Mouse (Mus musculus) retina, adult 2 months (tissue): ENCODE measurements at regions not wholly inside any gene's neighbourhood (a gene's known extent, or its start where the extent isn't known, plus 50 kb on each side); places are given as distances from the start of the nearest gene placed in this dataset.

Experiments used
- DNase-seq: peaks from one replicate; pipeline ENCODE4 v3.0.0-alpha.2; 2012; ENCODE audit warnings: low read depth, low spot score

GRCm38 (mm10) chr13:107187258-107187878 lies 165.4 kb upstream of the Kif2a start:
- DNase-seq = no peak

GRCm38 (mm10) chr13:107182544-107182943 lies 160.6 kb upstream of the Kif2a start:
- no peak for DNase-seq

- DNase-seq = no peak
These were observed 157.6 kb upstream of the Kif2a start for GRCm38 (mm10) chr13:107179551-107179950.

GRCm38 (mm10) chr13:107177595-107177994 lies 155.7 kb upstream of the Kif2a start:
- no peak for DNase-seq

GRCm38 (mm10) chr13:107175891-107176290 lies 154.0 kb upstream of the Kif2a start:
- no peak for DNase-seq

- peak; percentile 16 for DNase-seq
These were observed 146.7 kb upstream of the Kif2a start for GRCm38 (mm10) chr13:107168599-107169149.

- DNase-seq = no peak
These were observed 146.1 kb upstream of the Kif2a start for GRCm38 (mm10) chr13:107167856-107168598.

- no peak for DNase-seq
These were observed 129.6 kb upstream of the Kif2a start for GRCm38 (mm10) chr13:107151548-107151947.

- DNase-seq = no peak
These were observed 119.3 kb upstream of the Kif2a start for GRCm38 (mm10) chr13:107141209-107141608.

- DNase-seq = no peak
These were observed 112.2 kb upstream of the Kif2a start for GRCm38 (mm10) chr13:107134125-107134524.

GRCm38 (mm10) chr13:107126636-107127035 lies 104.7 kb upstream of the Kif2a start:
- no peak for DNase-seq

- DNase-seq = no peak
These were observed 102.3 kb upstream of the Kif2a start for GRCm38 (mm10) chr13:107124130-107124668.

- peak; percentile 54 for DNase-seq
These were observed 92.2 kb upstream of the Kif2a start for GRCm38 (mm10) chr13:107113949-107114690.

- no peak for DNase-seq
These were observed 86.1 kb upstream of the Kif2a start for GRCm38 (mm10) chr13:107108045-107108444.

GRCm38 (mm10) chr13:107107572-107107971 lies 85.6 kb upstream of the Kif2a start:
- no peak for DNase-seq

GRCm38 (mm10) chr13:107105510-107105909 lies 83.6 kb upstream of the Kif2a start:
- DNase-seq = peak; percentile 22

- DNase-seq = peak; percentile 53
These were observed 79.7 kb upstream of the Kif2a start for GRCm38 (mm10) chr13:107101598-107101997.

- DNase-seq = no peak
These were observed 79.0 kb upstream of the Kif2a start for GRCm38 (mm10) chr13:107100852-107101325.

GRCm38 (mm10) chr13:107100116-107100515 lies 78.2 kb upstream of the Kif2a start:
- DNase-seq = no peak

GRCm38 (mm10) chr13:107097005-107097404 lies 75.1 kb upstream of the Kif2a start:
- DNase-seq = no peak

- no peak for DNase-seq
These were observed 73.2 kb upstream of the Kif2a start for GRCm38 (mm10) chr13:107094976-107095716.
